Mouse (Mus musculus) MEL-GATA-1-ER (cell line): Measurements from ENCODE around the gene Kank1.
"Not testable (repeated sequence)": the region's sequence is repeated elsewhere in the genome, so short reads cannot be mapped to it uniquely, and the experiment has no call there.

ENCODE experiments used
- DNase-seq: peaks from one replicate; pipeline ENCODE4 v3.0.0-alpha.2; 2012; ENCODE audit warnings: low read depth; ENCODE audit errors: extremely low read depth

The Kank1 gene

GRCm38 (mm10) chr19:25436789-25437650 is 200.2 kb downstream of the Kank1 start:
- DNase-seq, result no peak

- DNase-seq, result no peak
These were observed 201.5 kb downstream of the Kank1 start for GRCm38 (mm10) chr19:25438246-25438645.

- no peak for DNase-seq
These were observed 203.0 kb downstream of the Kank1 start for GRCm38 (mm10) chr19:25439807-25440206.

GRCm38 (mm10) chr19:25440736-25441135 is 204.0 kb downstream of the Kank1 start:
- no peak for DNase-seq

- DNase-seq, result peak; percentile 44
These were observed 208.3 kb downstream of the Kank1 start for GRCm38 (mm10) chr19:25445054-25445453.

GRCm38 (mm10) chr19:25445842-25446241 is 209.1 kb downstream of the Kank1 start:
- no peak for DNase-seq

GRCm38 (mm10) chr19:25446683-25447082 is 209.9 kb downstream of the Kank1 start:
- DNase-seq, result no peak

GRCm38 (mm10) chr19:25447373-25447772 is 210.6 kb downstream of the Kank1 start:
- no peak for DNase-seq

GRCm38 (mm10) chr19:25450869-25451629 is 214.3 kb downstream of the Kank1 start:
- peak; percentile 19 for DNase-seq

GRCm38 (mm10) chr19:25453146-25453545 is 216.4 kb downstream of the Kank1 start:
- DNase-seq, result no peak

- DNase-seq, result no peak
These were observed 224.0 kb downstream of the Kank1 start for GRCm38 (mm10) chr19:25460760-25461159.

GRCm38 (mm10) chr19:25461553-25462320 is 225.0 kb downstream of the Kank1 start:
- no peak for DNase-seq

- not testable (repeated sequence) for DNase-seq
These were observed 239.0 kb downstream of the Kank1 start for GRCm38 (mm10) chr19:25475806-25476205.

- DNase-seq, result no peak
These were observed 242.4 kb downstream of the Kank1 start for GRCm38 (mm10) chr19:25479152-25479669.

GRCm38 (mm10) chr19:25480820-25481219 is 244.0 kb downstream of the Kank1 start:
- no peak for DNase-seq
